Mouse (Mus musculus): ENCODE measurements around the gene A430078G23Rik. TPM values are rescaled to one million over a fixed set of nuclear protein-coding genes. Genes with fewer than 3 reads are reported as not detected.

The A430078G23Rik gene
- polyA plus RNA-seq, 1 experiment: not detected

- TF ChIP-seq POLR2A (IDR thresholded peaks at IDR 0.05; ENCODE audit: low read depth, low read length): no peak
- no peak for TF ChIP-seq CTCF (IDR thresholded peaks at IDR 0.05; ENCODE audit: borderline replicate concordance, insufficient read depth, low read length)
- H3K4me1 ChIP-seq (ENCODE audit: control insufficient read depth, insufficient read depth, low read length): no peaks in the 10 kb centered on the region
- H3K27ac ChIP-seq (ENCODE audit: insufficient read depth, low read length): no peak overlapping the region
- no peak overlapping the region for H3K4me3 ChIP-seq (ENCODE audit: insufficient read depth, low read length)
Observed at GRCm38 (mm10) chr8:3348142-3348823, 4.9 kb upstream of the A430078G23Rik start.

GRCm38 (mm10) chr8:3350747-3351146, 2.5 kb upstream of the A430078G23Rik start:
- H3K27ac ChIP-seq (ENCODE audit: insufficient read depth, low read length): no peak overlapping the region
- no peak overlapping the region for H3K4me3 ChIP-seq (ENCODE audit: insufficient read depth, low read length)
- TF ChIP-seq CTCF (IDR thresholded peaks at IDR 0.05; ENCODE audit: borderline replicate concordance, insufficient read depth, low read length) (no peak), POLR2A (IDR thresholded peaks at IDR 0.05; ENCODE audit: low read depth, low read length) (no peak)
- H3K4me1 ChIP-seq (ENCODE audit: control insufficient read depth, insufficient read depth, low read length): no peaks in the 10 kb centered on the region

GRCm38 (mm10) chr8:3352715-3353114, 500 bp upstream of the A430078G23Rik start:
- no peaks in the 10 kb centered on the region for H3K4me1 ChIP-seq (ENCODE audit: control insufficient read depth, insufficient read depth, low read length)
- TF ChIP-seq CTCF (IDR thresholded peaks at IDR 0.05; ENCODE audit: borderline replicate concordance, insufficient read depth, low read length): no peak
- TF ChIP-seq POLR2A (IDR thresholded peaks at IDR 0.05; ENCODE audit: low read depth, low read length): no peak
- no peak overlapping the region for H3K4me3 ChIP-seq (ENCODE audit: insufficient read depth, low read length)
- no peak overlapping the region for H3K27ac ChIP-seq (ENCODE audit: insufficient read depth, low read length)

- H3K27ac ChIP-seq (ENCODE audit: insufficient read depth, low read length): no peak overlapping the region
- no peaks in the 10 kb centered on the region for H3K4me1 ChIP-seq (ENCODE audit: control insufficient read depth, insufficient read depth, low read length)
- no peak overlapping the region for H3K4me3 ChIP-seq (ENCODE audit: insufficient read depth, low read length)
- TF ChIP-seq CTCF (IDR thresholded peaks at IDR 0.05; ENCODE audit: borderline replicate concordance, insufficient read depth, low read length) (no peak), POLR2A (IDR thresholded peaks at IDR 0.05; ENCODE audit: low read depth, low read length) (no peak)
Observed at GRCm38 (mm10) chr8:3353811-3354442, 712 bp downstream of the A430078G23Rik start.

GRCm38 (mm10) chr8:3354443-3354812, 1.2 kb downstream of the A430078G23Rik start:
- Histone ChIP-seq H3K27ac (ENCODE audit: insufficient read depth, low read length) (no peak overlapping the region), H3K4me1 (ENCODE audit: control insufficient read depth, insufficient read depth, low read length) (no peaks in the 10 kb centered on the region), H3K4me3 (ENCODE audit: insufficient read depth, low read length) (no peak overlapping the region)
- no peak for TF ChIP-seq POLR2A (IDR thresholded peaks at IDR 0.05; ENCODE audit: low read depth, low read length)
- no peak for TF ChIP-seq CTCF (IDR thresholded peaks at IDR 0.05; ENCODE audit: borderline replicate concordance, insufficient read depth, low read length)

- H3K4me1 ChIP-seq (ENCODE audit: control insufficient read depth, insufficient read depth, low read length): no peaks in the 10 kb centered on the region
- H3K27ac ChIP-seq (ENCODE audit: insufficient read depth, low read length): no peak overlapping the region
- no peak for TF ChIP-seq POLR2A (IDR thresholded peaks at IDR 0.05; ENCODE audit: low read depth, low read length)
- TF ChIP-seq CTCF (IDR thresholded peaks at IDR 0.05; ENCODE audit: borderline replicate concordance, insufficient read depth, low read length): no peak
- H3K4me3 ChIP-seq (ENCODE audit: insufficient read depth, low read length): no peak overlapping the region
Observed at GRCm38 (mm10) chr8:3355586-3355985, 2.4 kb downstream of the A430078G23Rik start.

GRCm38 (mm10) chr8:3358060-3358459, 4.8 kb downstream of the A430078G23Rik start:
- H3K4me1 ChIP-seq (ENCODE audit: control insufficient read depth, insufficient read depth, low read length): no peaks in the 10 kb centered on the region
- H3K27ac ChIP-seq (ENCODE audit: insufficient read depth, low read length): no peak overlapping the region
- H3K4me3 ChIP-seq (ENCODE audit: insufficient read depth, low read length): no peak overlapping the region
- TF ChIP-seq POLR2A (IDR thresholded peaks at IDR 0.05; ENCODE audit: low read depth, low read length) (no peak), CTCF (IDR thresholded peaks at IDR 0.05; ENCODE audit: borderline replicate concordance, insufficient read depth, low read length) (peak; percentile 76)

- Histone ChIP-seq H3K4me1 (ENCODE audit: control insufficient read depth, insufficient read depth, low read length) (no peaks in the 10 kb centered on the region), H3K27ac (ENCODE audit: insufficient read depth, low read length) (no peak overlapping the region), H3K4me3 (ENCODE audit: insufficient read depth, low read length) (no peak overlapping the region)
- TF ChIP-seq CTCF (IDR thresholded peaks at IDR 0.05; ENCODE audit: borderline replicate concordance, insufficient read depth, low read length) (no peak), POLR2A (IDR thresholded peaks at IDR 0.05; ENCODE audit: low read depth, low read length) (no peak)
Observed at GRCm38 (mm10) chr8:3367086-3367485, 13.9 kb downstream of the A430078G23Rik start.

GRCm38 (mm10) chr8:3368091-3368490, 14.9 kb downstream of the A430078G23Rik start:
- H3K27ac ChIP-seq (ENCODE audit: insufficient read depth, low read length): no peak overlapping the region
- no peaks in the 10 kb centered on the region for H3K4me1 ChIP-seq (ENCODE audit: control insufficient read depth, insufficient read depth, low read length)
- H3K4me3 ChIP-seq (ENCODE audit: insufficient read depth, low read length): no peak overlapping the region
- TF ChIP-seq POLR2A (IDR thresholded peaks at IDR 0.05; ENCODE audit: low read depth, low read length) (no peak), CTCF (IDR thresholded peaks at IDR 0.05; ENCODE audit: borderline replicate concordance, insufficient read depth, low read length) (no peak)

GRCm38 (mm10) chr8:3375748-3376147, 22.5 kb downstream of the A430078G23Rik start:
- Histone ChIP-seq H3K27ac (ENCODE audit: insufficient read depth, low read length) (no peak overlapping the region), H3K4me1 (ENCODE audit: control insufficient read depth, insufficient read depth, low read length) (no peaks in the 10 kb centered on the region), H3K4me3 (ENCODE audit: insufficient read depth, low read length) (no peak overlapping the region)
- TF ChIP-seq CTCF (IDR thresholded peaks at IDR 0.05; ENCODE audit: borderline replicate concordance, insufficient read depth, low read length): no peak
